Mouse (Mus musculus) ES-E14 (cell line): ENCODE data around the gene Hcn2. TPM values are rescaled to one million over a fixed set of nuclear protein-coding genes. Genes with fewer than 3 reads are reported as not detected.

ENCODE experiments used
- DNase-seq: peaks from one replicate; pipeline ENCODE4 v3.0.0-alpha.2; 2013; ENCODE audit warnings: low read depth, low spot score
- H3K27ac ChIP-seq: 2 replicates; pipeline ENCODE4 v1.5.1; 2012; ENCODE audit warnings: low read depth, mild to moderate bottlenecking, low read length, moderate library complexity, mixed read lengths; ENCODE audit not compliant: poor library complexity, insufficient read depth, severe bottlenecking
- H3K36me3 ChIP-seq: 2 replicates; pipeline ENCODE4 v1.6.1; 2012; ENCODE audit warnings: mild to moderate bottlenecking, low read length, moderate library complexity, mixed read lengths; ENCODE audit not compliant: control insufficient read depth, poor library complexity, insufficient read depth, severe bottlenecking
- H3K4me1 ChIP-seq, 2 experiments: fragments of 150-350 bp in 1 of 2; sonication (generic) in 1 of 2; 2 replicates each; pipeline ENCODE4 v1.6.1; 2012; ENCODE audit warnings: low read length in 2 of 2, mild to moderate bottlenecking in 1 of 2, mixed read lengths in 1 of 2; ENCODE audit not compliant: control insufficient read depth in 2 of 2, insufficient read depth in 2 of 2, poor library complexity in 1 of 2
- H3K4me3 ChIP-seq, 2 experiments: fragments of 150-350 bp in 1 of 2; sonication (generic) in 1 of 2; 2 replicates each; pipeline ENCODE4 v1.5.1; 2012; ENCODE audit warnings: low read length in 2 of 2, low read depth in 1 of 2, mild to moderate bottlenecking in 1 of 2, mixed read lengths in 1 of 2; ENCODE audit not compliant: insufficient read depth in 1 of 2, poor library complexity in 1 of 2, severe bottlenecking in 1 of 2
- H3K9ac ChIP-seq: 2 replicates; pipeline ENCODE4 v1.6.1; 2012; ENCODE audit warnings: low read depth, mild to moderate bottlenecking, low read length, mixed read lengths; ENCODE audit not compliant: poor library complexity, insufficient read depth, severe bottlenecking
- H3K9me3 ChIP-seq: fragments of 150-350 bp; sonication (generic); 2 replicates; pipeline ENCODE4 v1.6.1; 2012; ENCODE audit warnings: low read depth, mild to moderate bottlenecking, low read length; ENCODE audit not compliant: control insufficient read depth, insufficient read depth
- CHD2 ChIP-seq: IDR thresholded peaks from 2 replicates; pipeline ENCODE4 v1.6.1; 2014; ENCODE audit warnings: mild to moderate bottlenecking, low read depth, low read length, inconsistent platforms
- HCFC1 ChIP-seq: IDR thresholded peaks from 2 replicates; pipeline ENCODE4 v1.6.1; 2012; ENCODE audit warnings: low read length, inconsistent platforms, borderline replicate concordance; ENCODE audit not compliant: insufficient read depth
- MAFK ChIP-seq: IDR thresholded peaks from 2 replicates; pipeline ENCODE4 v1.6.1; 2014; ENCODE audit warnings: mild to moderate bottlenecking, low read depth, low read length, inconsistent platforms; ENCODE audit not compliant: insufficient read depth
- ZC3H11A ChIP-seq: IDR thresholded peaks from 2 replicates; pipeline ENCODE4 v1.6.1; 2012; ENCODE audit warnings: low read depth, mild to moderate bottlenecking, inconsistent platforms, low read length, borderline replicate concordance
- ZNF384 ChIP-seq: IDR thresholded peaks from 2 replicates; pipeline ENCODE4 v1.6.1; 2012; ENCODE audit warnings: low read depth, low read length, inconsistent platforms
- in situ Hi-C, 2 experiments: fragments of 600-800 bp; cut with MboI; formaldehyde crosslinking; loops; one replicate each; pipeline ENCODE4 v1.15.1; 2025; ENCODE audit warnings: low sequenced_read_pairs in 2 of 2, inconsistent platforms in 1 of 2; ENCODE audit not compliant: unreplicated experiment in 2 of 2
- total RNA-seq: library from RNA; depleted of rRNA; stranded (reverse); fragments of 300-350 nt; gene quantifications from 2 replicates; pipeline ENCODE4 v1.2.3, GENCODE M21; 2012

Gene Hcn2
- total RNA-seq, 1 experiment = 5.0 TPM

GRCm38 (mm10) chr10:79745411-79745810 lies 29.0 kb downstream of the Hcn2 start:
- Histone ChIP-seq H3K36me3 (peaks cover 30% of the 10 kb centered on the region), H3K27ac (no peak overlapping the region), H3K4me3 (peak overlapping the region; percentile 79 to 89; a peak in 3 of 4 replicates), H3K9me3 (peaks cover 8% of the 10 kb centered on the region; the same call in 1 of the 2 replicates), H3K4me1 (peaks cover 0 to 3% of the 10 kb centered on the region in 2 experiments; a peak in 2 of 4 replicates), H3K9ac (peak overlapping the region; percentile 17; the same call in 1 of the 2 replicates)
- in situ Hi-C loops = no loop called here
- no peak for TF ChIP-seq CHD2
- no peak for DNase-seq

GRCm38 (mm10) chr10:79745898-79746773 lies 29.7 kb downstream of the Hcn2 start, which contains the start of gene Polrmt:
TSS of gene Polrmt (minus strand) at chr10:79746581.
- Histone ChIP-seq H3K4me3 (peak within 1 kb of the TSS; percentile 79 to 89), H3K9me3 (peaks cover 4% of the 10 kb centered on the region; the same call in 1 of the 2 replicates), H3K36me3 (peaks cover 23% of the 10 kb centered on the region), H3K27ac (no peak within 1 kb of the TSS), H3K4me1 (peaks cover 0 to 3% of the 10 kb centered on the region in 2 experiments; a peak in 2 of 4 replicates), H3K9ac (peak within 1 kb of the TSS; percentile 91)
- in situ Hi-C loops = no loop called here
- peak; percentile 95 for DNase-seq
- TF ChIP-seq MAFK = no peak
- TF ChIP-seq HCFC1 = peak; percentile 99
- TF ChIP-seq ZC3H11A = no peak
- no peak for TF ChIP-seq CHD2
- peak; percentile 96 for TF ChIP-seq ZNF384

- Histone ChIP-seq H3K4me1 (peaks cover 0 to 3% of the 10 kb centered on the region in 2 experiments; a peak in 2 of 4 replicates), H3K36me3 (peaks cover 17% of the 10 kb centered on the region), H3K9ac (no peak overlapping the region), H3K27ac (no peak overlapping the region), H3K4me3 (peak overlapping the region in 1 of 2 experiments; percentile 32; a peak in 1 of 4 replicates), H3K9me3 (no peaks in the 10 kb centered on the region)
- in situ Hi-C loops = no loop called here
- TF ChIP-seq ZNF384 (no peak), ZC3H11A (no peak), HCFC1 (no peak), CHD2 (no peak), MAFK (no peak)
- DNase-seq = no peak
Measured at GRCm38 (mm10) chr10:79746774-79747151, 30.3 kb downstream of the Hcn2 start.

- in situ Hi-C loops = no loop called here
Measured at GRCm38 (mm10) chr10:79748496-79748895, 32.1 kb downstream of the Hcn2 start.

More at GRCm38 (mm10) chr10:79748496-79748895, 32.1 kb downstream of the Hcn2 start:
- Histone ChIP-seq H3K9me3 (no peaks in the 10 kb centered on the region), H3K4me1 (peaks cover 0 to 3% of the 10 kb centered on the region in 2 experiments; a peak in 2 of 4 replicates), H3K9ac (no peak overlapping the region), H3K36me3 (peaks cover 6% of the 10 kb centered on the region), H3K4me3 (no peak overlapping the region), H3K27ac (no peak overlapping the region)
- DNase-seq = no peak
- TF ChIP-seq MAFK (no peak), ZNF384 (no peak), HCFC1 (no peak), ZC3H11A (no peak)
